Mouse (Mus musculus): ENCODE results near the gene Fez2. TPM values are rescaled to one million over a fixed set of nuclear protein-coding genes. Genes with fewer than 3 reads are reported as not detected.

The Fez2 gene
- polyA plus RNA-seq, 1 experiment from 2014 or later: 28.0 TPM

- Histone ChIP-seq H3K4me2 (no peak overlapping the region), H3K9ac (no peak overlapping the region), H3K27me3 (no peaks in the 10 kb centered on the region), H3K36me3 (ENCODE audit: poor library complexity, severe bottlenecking) (no peaks in the 10 kb centered on the region), H3K4me1 (no peaks in the 10 kb centered on the region), H3K27ac (no peak overlapping the region), H3K4me3 (no peak overlapping the region), H3K9me3 (replicated peaks) (no peaks in the 10 kb centered on the region)
- no peak for ATAC-seq
- 92% methylated on average over 2 of the region's 2 CpGs for WGBS
These were observed 22.8 kb upstream of the Fez2 start for GRCm38 (mm10) chr17:78440771-78441170.

DNA sequence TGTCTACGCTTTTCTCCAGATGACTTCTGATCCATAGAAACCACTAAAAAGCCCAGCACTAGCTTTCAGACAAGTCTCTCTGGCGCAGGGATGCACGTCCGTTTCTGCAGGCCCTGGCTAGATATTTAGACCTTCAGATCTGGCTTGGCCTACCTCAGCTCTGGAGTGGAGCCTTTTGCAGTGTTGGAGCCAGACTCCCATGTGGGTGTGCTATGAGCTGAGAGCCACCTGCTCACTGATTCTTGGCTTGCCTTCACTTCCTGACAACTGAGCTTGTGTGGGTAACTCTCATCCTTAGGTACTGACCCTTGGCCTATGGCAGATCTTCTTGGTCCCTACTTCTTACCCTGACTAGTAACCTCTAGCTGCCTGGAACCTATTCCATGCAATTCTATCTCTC is 19.2 kb upstream of the Fez2 start:
- no peak for ATAC-seq
- WGBS: 94% methylated on average over 4 of the region's 4 CpGs

DNA sequence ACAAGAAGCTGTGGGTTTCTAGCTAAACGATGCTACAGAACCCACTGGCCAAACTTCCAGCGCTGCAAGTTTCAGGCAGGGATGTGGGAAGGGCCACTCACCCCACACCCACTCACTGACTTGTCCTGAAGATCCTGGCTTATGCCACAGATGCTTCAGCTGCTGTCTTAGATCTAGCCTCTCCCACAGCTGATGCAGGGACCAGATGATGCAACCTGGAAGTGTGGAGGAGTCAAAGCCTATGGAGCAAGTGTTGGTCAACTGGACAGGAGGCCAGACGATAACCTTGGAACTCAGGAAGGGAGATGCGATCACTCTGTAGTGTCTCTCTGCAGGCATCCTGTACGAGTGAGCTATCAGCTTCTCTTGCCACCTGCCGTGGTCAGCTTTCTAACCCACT is 17.7 kb upstream of the Fez2 start:
- Histone ChIP-seq H3K27ac (no peak overlapping the region), H3K4me2 (no peak overlapping the region), H3K9me3 (replicated peaks) (no peaks in the 10 kb centered on the region), H3K27me3 (no peaks in the 10 kb centered on the region), H3K4me3 (no peak overlapping the region), H3K36me3 (ENCODE audit: poor library complexity, severe bottlenecking) (no peaks in the 10 kb centered on the region), H3K9ac (no peak overlapping the region), H3K4me1 (no peaks in the 10 kb centered on the region)
- 83% methylated on average over 6 of the region's 6 CpGs for WGBS
- no peak for ATAC-seq

More for the DNA sequence above, 19.2 kb upstream of the Fez2 start:
- no peak overlapping the region for H3K9ac ChIP-seq
- no peaks in the 10 kb centered on the region for H3K4me1 ChIP-seq
- H3K36me3 ChIP-seq (ENCODE audit: poor library complexity, severe bottlenecking): no peaks in the 10 kb centered on the region
- no peaks in the 10 kb centered on the region for H3K27me3 ChIP-seq
- no peak overlapping the region for H3K27ac ChIP-seq
- no peak overlapping the region for H3K4me3 ChIP-seq
- H3K4me2 ChIP-seq: no peak overlapping the region
- H3K9me3 ChIP-seq (replicated peaks): no peaks in the 10 kb centered on the region

DNA sequence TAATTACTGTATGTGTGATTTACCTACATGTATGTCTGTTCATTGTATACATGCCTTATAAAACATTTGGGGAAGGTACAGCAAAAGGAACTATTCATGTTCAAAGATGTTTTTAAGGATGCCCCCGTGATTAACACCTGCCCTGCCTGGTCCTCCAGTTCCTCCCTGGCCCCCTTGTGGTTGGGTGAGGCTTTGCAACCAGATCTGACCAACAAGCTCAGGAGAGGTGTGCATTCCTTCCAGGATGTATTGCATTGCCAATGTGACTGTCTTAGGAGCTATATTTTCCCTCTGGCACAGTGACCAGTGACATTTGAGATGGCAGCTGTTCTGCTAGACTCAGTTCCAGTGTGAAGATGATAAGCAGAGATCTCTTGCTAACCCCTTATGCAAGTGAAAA is 16.8 kb upstream of the Fez2 start:
- 48% methylated on average over 1 of the region's 1 CpGs for WGBS
- Histone ChIP-seq H3K36me3 (ENCODE audit: poor library complexity, severe bottlenecking) (no peaks in the 10 kb centered on the region), H3K4me2 (no peak overlapping the region), H3K9ac (no peak overlapping the region), H3K4me1 (no peaks in the 10 kb centered on the region), H3K9me3 (replicated peaks) (no peaks in the 10 kb centered on the region), H3K27me3 (no peaks in the 10 kb centered on the region), H3K27ac (no peak overlapping the region), H3K4me3 (no peak overlapping the region)
- ATAC-seq: no peak

- no peak overlapping the region for H3K27ac ChIP-seq
- ATAC-seq: no peak
- no peak overlapping the region for H3K4me3 ChIP-seq
- no peaks in the 10 kb centered on the region for H3K4me1 ChIP-seq
- no peak overlapping the region for H3K9ac ChIP-seq
- H3K36me3 ChIP-seq (ENCODE audit: poor library complexity, severe bottlenecking): no peaks in the 10 kb centered on the region
- whole genome bisulfite sequencing: 69% methylated on average over 8 of the region's 8 CpGs
- H3K9me3 ChIP-seq (replicated peaks): no peaks in the 10 kb centered on the region
- H3K4me2 ChIP-seq: no peak overlapping the region
- H3K27me3 ChIP-seq: no peaks in the 10 kb centered on the region
These were observed 12.4 kb upstream of the Fez2 start for GRCm38 (mm10) chr17:78430374-78430773.

GRCm38 (mm10) chr17:78429051-78429450 is 11.1 kb upstream of the Fez2 start:
- Histone ChIP-seq H3K4me2 (no peak overlapping the region), H3K9me3 (replicated peaks) (no peaks in the 10 kb centered on the region), H3K27me3 (no peaks in the 10 kb centered on the region), H3K27ac (no peak overlapping the region), H3K9ac (no peak overlapping the region), H3K4me3 (no peak overlapping the region), H3K4me1 (no peaks in the 10 kb centered on the region), H3K36me3 (ENCODE audit: poor library complexity, severe bottlenecking) (no peaks in the 10 kb centered on the region)
- ATAC-seq: no peak
- 88% methylated on average over 4 of the region's 4 CpGs for WGBS

DNA sequence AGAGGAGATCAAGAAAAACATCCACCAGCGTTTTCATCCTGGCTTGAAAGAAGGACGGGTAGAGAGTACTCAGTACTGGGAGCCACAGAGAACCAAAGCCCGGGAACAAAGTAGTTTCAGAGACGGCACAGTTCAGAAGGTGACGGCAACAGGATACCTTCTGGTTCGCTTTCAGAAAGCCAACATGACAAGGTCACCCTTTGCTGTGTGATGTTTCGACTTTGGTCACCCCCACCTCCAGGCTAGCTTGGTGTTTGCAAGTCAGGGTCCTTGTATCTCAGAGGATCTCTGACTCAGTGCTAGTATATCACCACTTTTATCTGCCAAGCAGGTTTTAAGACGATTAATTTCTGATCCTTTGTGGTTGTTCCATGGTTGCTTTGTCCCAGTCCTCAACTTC is 7.1 kb upstream of the Fez2 start:
- 77% methylated on average over 8 of the region's 8 CpGs for WGBS
- Histone ChIP-seq H3K4me1 (no peaks in the 10 kb centered on the region), H3K4me3 (no peak overlapping the region), H3K27me3 (peaks cover 7% of the 10 kb centered on the region), H3K27ac (no peak overlapping the region), H3K9ac (no peak overlapping the region), H3K9me3 (replicated peaks) (no peaks in the 10 kb centered on the region), H3K4me2 (no peak overlapping the region), H3K36me3 (ENCODE audit: poor library complexity, severe bottlenecking) (no peaks in the 10 kb centered on the region)
- no peak for ATAC-seq

DNA sequence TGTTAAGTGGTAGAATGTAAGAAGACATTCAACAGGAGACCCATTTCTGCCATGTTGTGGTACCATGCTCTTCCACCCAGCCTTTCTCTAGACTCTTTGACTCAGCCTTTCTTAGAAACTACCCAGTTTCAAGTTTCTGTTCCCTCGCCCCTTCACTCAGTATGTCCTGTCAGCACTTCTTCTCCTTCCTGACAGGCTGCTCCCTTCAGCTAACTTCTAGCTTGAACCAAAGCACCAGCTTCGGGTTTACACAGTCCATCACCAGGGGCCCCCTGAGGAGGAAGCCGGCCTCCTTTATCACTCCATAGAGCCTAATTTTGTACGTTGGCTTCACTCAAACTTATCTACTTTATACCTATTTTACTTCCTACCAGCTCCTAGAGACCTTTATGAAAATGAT is 1.3 kb upstream of the Fez2 start:
- Histone ChIP-seq H3K9me3 (replicated peaks) (no peaks in the 10 kb centered on the region), H3K9ac (no peak overlapping the region), H3K36me3 (ENCODE audit: poor library complexity, severe bottlenecking) (no peaks in the 10 kb centered on the region), H3K27ac (no peak overlapping the region), H3K4me2 (no peak overlapping the region), H3K4me1 (peaks cover 9% of the 10 kb centered on the region), H3K4me3 (no peak overlapping the region), H3K27me3 (peaks cover 14% of the 10 kb centered on the region)
- 83% methylated on average over 4 of the region's 4 CpGs for WGBS
- ATAC-seq: no peak

DNA sequence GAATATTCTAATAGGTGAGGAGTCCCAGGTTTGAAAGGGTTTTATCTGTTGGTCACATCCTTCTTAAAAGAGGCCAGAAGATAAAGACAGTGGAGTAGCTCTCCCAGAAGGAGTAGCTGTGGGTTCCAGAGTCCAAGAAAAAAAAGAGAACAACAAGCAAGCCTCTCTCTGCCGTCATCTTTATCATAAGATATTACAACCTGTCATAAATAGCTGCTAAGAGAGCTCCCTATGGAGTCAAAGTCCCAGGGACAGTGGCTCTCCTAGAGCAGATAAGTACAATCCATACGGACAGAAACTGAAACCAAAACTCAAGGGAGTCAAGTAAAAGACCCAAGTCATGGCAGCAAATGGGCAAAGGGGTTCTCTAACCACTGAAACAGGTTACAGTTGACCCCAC is 2.7 kb downstream of the Fez2 start:
- H3K36me3 ChIP-seq (ENCODE audit: poor library complexity, severe bottlenecking): 0 out of 2 replicates have a peak, but pooled peaks cover 3% of the 10 kb centered on the region
- H3K9me3 ChIP-seq (replicated peaks): no peaks in the 10 kb centered on the region
- H3K9ac ChIP-seq: no peak overlapping the region
- ATAC-seq: no peak
- H3K4me2 ChIP-seq: no peak overlapping the region
- 93% methylated on average over 2 of the region's 2 CpGs for WGBS
- H3K4me3 ChIP-seq: no peak overlapping the region
- peaks cover 9% of the 10 kb centered on the region for H3K4me1 ChIP-seq
- H3K27ac ChIP-seq: no peak overlapping the region
- peaks cover 9% of the 10 kb centered on the region for H3K27me3 ChIP-seq

- H3K27ac ChIP-seq: no peak overlapping the region
- H3K9me3 ChIP-seq (replicated peaks): no peaks in the 10 kb centered on the region
- peak; percentile 50 for ATAC-seq
These were observed 8.1 kb downstream of the Fez2 start for GRCm38 (mm10) chr17:78409900-78410299.

DNA sequence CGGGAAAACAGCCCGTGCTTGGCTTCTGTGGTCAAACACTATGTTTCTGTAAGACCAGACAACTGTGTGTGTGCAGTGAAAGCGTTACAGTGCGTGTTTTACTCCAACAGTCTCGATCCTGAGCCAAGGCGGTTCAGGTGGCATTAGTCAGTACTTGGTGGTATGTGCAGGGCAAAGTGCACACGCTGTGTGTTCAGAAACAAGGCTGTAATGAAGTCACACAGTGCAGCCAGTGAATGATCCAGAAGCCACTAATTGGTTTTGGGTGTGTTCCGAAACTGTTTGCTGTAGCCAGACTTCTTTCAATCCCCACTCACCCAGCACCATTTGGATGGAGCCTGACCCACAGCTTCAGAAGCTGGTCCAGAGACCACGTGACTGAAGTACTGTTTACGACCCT is 9.6 kb downstream of the Fez2 start:
- no peaks in the 10 kb centered on the region for H3K4me1 ChIP-seq

More at GRCm38 (mm10) chr17:78409900-78410299, 8.1 kb downstream of the Fez2 start:
- H3K4me1 ChIP-seq: no peaks in the 10 kb centered on the region
- WGBS: 36% methylated on average over 2 of the region's 2 CpGs
- H3K36me3 ChIP-seq (ENCODE audit: poor library complexity, severe bottlenecking): 0 out of 2 replicates have a peak, but pooled peaks cover 3% of the 10 kb centered on the region
- H3K27me3 ChIP-seq: no peaks in the 10 kb centered on the region
- no peak overlapping the region for H3K4me3 ChIP-seq
- H3K4me2 ChIP-seq: no peak overlapping the region
- H3K9ac ChIP-seq: no peak overlapping the region

DNA sequence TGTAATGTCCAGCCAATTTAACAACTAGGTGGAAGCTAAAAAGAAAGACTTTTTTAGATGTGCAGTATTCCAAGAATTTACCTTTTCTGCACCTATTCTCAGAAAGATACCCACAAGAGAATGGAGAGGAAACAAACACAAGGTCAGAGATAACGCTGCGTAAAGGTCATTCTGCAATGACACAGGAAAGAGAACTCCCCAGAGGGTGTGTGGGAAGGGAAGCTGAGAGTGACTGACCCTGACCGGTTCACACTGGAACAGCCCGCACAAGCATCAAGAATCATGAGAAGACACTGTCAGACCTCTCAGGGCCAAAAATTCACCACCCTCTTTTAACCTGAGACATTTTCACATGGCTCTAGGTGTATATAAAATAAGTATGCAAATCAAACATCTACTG is 10.4 kb downstream of the Fez2 start:
- 91% methylated on average over 4 of the region's 4 CpGs for WGBS
- H3K9ac ChIP-seq: no peak overlapping the region

More for the DNA sequence above, 9.6 kb downstream of the Fez2 start:
- H3K9ac ChIP-seq: no peak overlapping the region
- no peak overlapping the region for H3K4me2 ChIP-seq
- H3K4me3 ChIP-seq: no peak overlapping the region
- peaks cover 8% of the 10 kb centered on the region; the same call in 1 of the 2 replicates for H3K36me3 ChIP-seq (ENCODE audit: poor library complexity, severe bottlenecking)
- no peaks in the 10 kb centered on the region for H3K27me3 ChIP-seq
- H3K9me3 ChIP-seq (replicated peaks): no peaks in the 10 kb centered on the region
- 84% methylated on average over 10 of the region's 10 CpGs for WGBS
- ATAC-seq: peak; percentile 30; the same call in 1 of the 2 replicates
- no peak overlapping the region for H3K27ac ChIP-seq

DNA sequence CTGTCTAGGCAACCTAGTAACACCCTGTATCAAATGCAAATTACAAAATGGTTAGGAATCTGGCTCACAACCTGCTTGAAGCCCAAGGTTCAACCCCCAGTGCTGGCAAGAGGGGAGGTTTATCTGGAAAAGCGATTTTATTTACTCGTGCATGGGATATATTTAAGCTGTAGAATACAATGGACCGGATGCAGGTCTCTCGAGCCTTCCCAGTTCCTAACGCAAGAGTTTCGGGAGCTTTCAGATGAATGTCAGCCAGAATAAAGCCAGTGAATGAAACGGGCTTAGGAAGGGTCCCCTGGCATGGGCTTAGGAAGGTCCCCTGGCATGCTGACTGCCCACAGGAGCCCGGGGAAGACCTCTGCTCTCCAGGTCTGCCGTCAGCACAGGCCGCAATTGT is 11.1 kb downstream of the Fez2 start:
- no peak overlapping the region for H3K4me3 ChIP-seq
- no peaks in the 10 kb centered on the region for H3K4me1 ChIP-seq
- no peaks in the 10 kb centered on the region for H3K9me3 ChIP-seq (replicated peaks)
- no peak for ATAC-seq
- H3K9ac ChIP-seq: no peak overlapping the region
- H3K36me3 ChIP-seq (ENCODE audit: poor library complexity, severe bottlenecking): peaks cover 8% of the 10 kb centered on the region; the same call in 1 of the 2 replicates
- no peaks in the 10 kb centered on the region for H3K27me3 ChIP-seq
- no peak overlapping the region for H3K27ac ChIP-seq
- H3K4me2 ChIP-seq: no peak overlapping the region
- 76% methylated on average over 10 of the region's 10 CpGs for WGBS

More for the DNA sequence above, 10.4 kb downstream of the Fez2 start:
- Histone ChIP-seq H3K27me3 (no peaks in the 10 kb centered on the region), H3K27ac (no peak overlapping the region), H3K36me3 (ENCODE audit: poor library complexity, severe bottlenecking) (peaks cover 8% of the 10 kb centered on the region; the same call in 1 of the 2 replicates), H3K4me2 (no peak overlapping the region), H3K9me3 (replicated peaks) (no peaks in the 10 kb centered on the region), H3K4me3 (no peak overlapping the region), H3K4me1 (no peaks in the 10 kb centered on the region)
- ATAC-seq: no peak

Measured in forebrain, embryonic 13.5 days (tissue).